Mouse (Mus musculus): ENCODE measurements around the gene Fam174b. TPM values are rescaled to one million over a fixed set of nuclear protein-coding genes. Genes with fewer than 3 reads are reported as not detected.
A peak's percentile ranks its signal among the peaks of the same experiment; 100 is the strongest.

Gene Fam174b
- polyA plus RNA-seq, 1 experiment from 2014 or later = 33.9 TPM

GRCm38 (mm10) chr7:73785815-73786214 is 45.7 kb downstream of the Fam174b start:
- Histone ChIP-seq H3K4me3 (ENCODE audit: low read length) (no peak overlapping the region), H3K4me2 (replicated peaks; ENCODE audit: low read depth, low read length) (no peak overlapping the region), H3K4me1 (ENCODE audit: control insufficient read depth, insufficient read depth, low read length) (no peaks in the 10 kb centered on the region), H3K36me3 (ENCODE audit: control insufficient read depth, insufficient read depth, low read length) (no peaks in the 10 kb centered on the region), H3K9me3 (ENCODE audit: control insufficient read depth, low read length) (no peaks in the 10 kb centered on the region), H3K27me3 (ENCODE audit: control insufficient read depth, insufficient read depth, low read length) (no peaks in the 10 kb centered on the region), H3K27ac (ENCODE audit: low read depth, low read length) (no peak overlapping the region), H3K9ac (ENCODE audit: low read depth, low read length) (no peak overlapping the region)
- 88% methylated on average over 4 of the region's 4 CpGs for whole genome bisulfite sequencing
- ATAC-seq (ENCODE audit: low FRiP score, low TSS enrichment) = no peak

DNA sequence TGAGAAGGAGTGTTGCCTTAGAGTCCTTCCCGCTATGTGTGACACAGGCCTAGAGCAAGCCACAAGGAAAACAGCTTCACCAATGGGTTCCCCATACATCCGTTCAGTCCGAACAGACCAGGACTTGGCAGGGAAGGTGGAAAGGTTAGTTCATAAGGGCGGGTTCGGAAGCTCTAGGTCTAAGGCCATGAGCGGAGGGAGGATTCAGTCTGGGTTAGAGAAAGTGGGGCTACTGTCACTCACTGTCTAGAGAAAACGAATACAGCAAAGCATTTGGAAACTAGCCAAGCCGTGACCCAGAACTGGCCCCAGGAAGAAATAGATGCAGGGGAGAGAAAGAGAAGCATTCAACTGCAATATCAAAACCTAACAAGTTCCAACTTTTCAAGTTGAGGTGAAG is 47.4 kb downstream of the Fam174b start:
- Histone ChIP-seq H3K4me3 (ENCODE audit: low read length) (no peak overlapping the region), H3K27me3 (ENCODE audit: control insufficient read depth, insufficient read depth, low read length) (no peaks in the 10 kb centered on the region), H3K9me3 (ENCODE audit: control insufficient read depth, low read length) (no peaks in the 10 kb centered on the region), H3K9ac (ENCODE audit: low read depth, low read length) (no peak overlapping the region), H3K4me1 (ENCODE audit: control insufficient read depth, insufficient read depth, low read length) (no peaks in the 10 kb centered on the region), H3K36me3 (ENCODE audit: control insufficient read depth, insufficient read depth, low read length) (no peaks in the 10 kb centered on the region), H3K27ac (ENCODE audit: low read depth, low read length) (no peak overlapping the region), H3K4me2 (replicated peaks; ENCODE audit: low read depth, low read length) (no peak overlapping the region)
- 69% methylated on average over 8 of the region's 8 CpGs for WGBS
- no peak for ATAC-seq (ENCODE audit: low FRiP score, low TSS enrichment)

- Histone ChIP-seq H3K36me3 (ENCODE audit: control insufficient read depth, insufficient read depth, low read length) (no peaks in the 10 kb centered on the region), H3K9me3 (ENCODE audit: control insufficient read depth, low read length) (no peaks in the 10 kb centered on the region), H3K4me1 (ENCODE audit: control insufficient read depth, insufficient read depth, low read length) (no peaks in the 10 kb centered on the region), H3K27ac (ENCODE audit: low read depth, low read length) (no peak overlapping the region), H3K27me3 (ENCODE audit: control insufficient read depth, insufficient read depth, low read length) (no peaks in the 10 kb centered on the region), H3K4me3 (ENCODE audit: low read length) (no peak overlapping the region), H3K9ac (ENCODE audit: low read depth, low read length) (no peak overlapping the region), H3K4me2 (replicated peaks; ENCODE audit: low read depth, low read length) (no peak overlapping the region)
- 71% methylated on average over 8 of the region's 8 CpGs for WGBS
- ATAC-seq (ENCODE audit: low FRiP score, low TSS enrichment) = no peak
Measured at GRCm38 (mm10) chr7:73791096-73791495, 51.0 kb downstream of the Fam174b start.

GRCm38 (mm10) chr7:73792155-73792554 is 52.1 kb downstream of the Fam174b start:
- no peaks in the 10 kb centered on the region for H3K36me3 ChIP-seq (ENCODE audit: control insufficient read depth, insufficient read depth, low read length)
- ATAC-seq (ENCODE audit: low FRiP score, low TSS enrichment) = no peak
- 62% methylated on average over 4 of the region's 4 CpGs for WGBS
- H3K9me3 ChIP-seq (ENCODE audit: control insufficient read depth, low read length) = no peaks in the 10 kb centered on the region
- no peak overlapping the region for H3K9ac ChIP-seq (ENCODE audit: low read depth, low read length)
- H3K4me1 ChIP-seq (ENCODE audit: control insufficient read depth, insufficient read depth, low read length) = no peaks in the 10 kb centered on the region
- no peak overlapping the region for H3K27ac ChIP-seq (ENCODE audit: low read depth, low read length)
- H3K4me2 ChIP-seq (replicated peaks; ENCODE audit: low read depth, low read length) = no peak overlapping the region
- H3K27me3 ChIP-seq (ENCODE audit: control insufficient read depth, insufficient read depth, low read length) = no peaks in the 10 kb centered on the region
- no peak overlapping the region for H3K4me3 ChIP-seq (ENCODE audit: low read length)

- Histone ChIP-seq H3K27ac (ENCODE audit: low read depth, low read length) (no peak overlapping the region), H3K4me3 (ENCODE audit: low read length) (no peak overlapping the region), H3K27me3 (ENCODE audit: control insufficient read depth, insufficient read depth, low read length) (no peaks in the 10 kb centered on the region), H3K4me2 (replicated peaks; ENCODE audit: low read depth, low read length) (no peak overlapping the region), H3K9me3 (ENCODE audit: control insufficient read depth, low read length) (no peaks in the 10 kb centered on the region), H3K9ac (ENCODE audit: low read depth, low read length) (no peak overlapping the region), H3K36me3 (ENCODE audit: control insufficient read depth, insufficient read depth, low read length) (no peaks in the 10 kb centered on the region), H3K4me1 (ENCODE audit: control insufficient read depth, insufficient read depth, low read length) (no peaks in the 10 kb centered on the region)
- 88% methylated on average over 3 of the region's 3 CpGs for WGBS
- ATAC-seq (ENCODE audit: low FRiP score, low TSS enrichment) = no peak
Measured at GRCm38 (mm10) chr7:73792641-73793040, 52.5 kb downstream of the Fam174b start.

- Histone ChIP-seq H3K4me1 (ENCODE audit: control insufficient read depth, insufficient read depth, low read length) (no peaks in the 10 kb centered on the region), H3K9ac (ENCODE audit: low read depth, low read length) (no peak overlapping the region), H3K4me3 (ENCODE audit: low read length) (no peak overlapping the region), H3K36me3 (ENCODE audit: control insufficient read depth, insufficient read depth, low read length) (no peaks in the 10 kb centered on the region), H3K27ac (ENCODE audit: low read depth, low read length) (no peak overlapping the region), H3K27me3 (ENCODE audit: control insufficient read depth, insufficient read depth, low read length) (no peaks in the 10 kb centered on the region), H3K9me3 (ENCODE audit: control insufficient read depth, low read length) (no peaks in the 10 kb centered on the region), H3K4me2 (replicated peaks; ENCODE audit: low read depth, low read length) (no peak overlapping the region)
- 0 out of 2 replicates have a peak, but pooled peaks have one; percentile 16 for ATAC-seq (ENCODE audit: low FRiP score, low TSS enrichment)
- WGBS = 65% methylated on average over 2 of the region's 2 CpGs
Measured at GRCm38 (mm10) chr7:73809261-73809660, 69.2 kb downstream of the Fam174b start.

DNA sequence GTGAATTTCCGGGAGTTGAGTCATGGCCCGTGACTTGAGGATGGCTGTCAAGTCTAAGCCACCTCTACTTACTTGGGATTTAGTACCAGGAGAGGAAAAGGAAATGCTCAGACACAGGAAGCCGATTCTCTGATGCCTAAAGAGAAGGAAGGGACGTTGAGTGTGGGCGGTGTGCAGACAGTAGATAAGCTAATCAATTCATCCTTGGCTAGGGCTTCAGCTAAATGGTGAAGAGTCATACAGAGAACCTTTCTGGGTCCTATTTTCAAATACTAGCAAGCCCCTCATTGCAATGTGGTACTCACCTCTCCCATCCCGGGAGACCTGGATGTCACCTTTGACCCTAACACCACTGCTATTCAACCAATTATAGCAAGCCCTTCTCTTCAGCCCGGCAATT is 71.3 kb downstream of the Fam174b start:
- H3K4me2 ChIP-seq (replicated peaks; ENCODE audit: low read depth, low read length) = no peak overlapping the region
- no peaks in the 10 kb centered on the region for H3K4me1 ChIP-seq (ENCODE audit: control insufficient read depth, insufficient read depth, low read length)
- H3K36me3 ChIP-seq (ENCODE audit: control insufficient read depth, insufficient read depth, low read length) = no peaks in the 10 kb centered on the region
- H3K9me3 ChIP-seq (ENCODE audit: control insufficient read depth, low read length) = no peaks in the 10 kb centered on the region
- no peak overlapping the region for H3K4me3 ChIP-seq (ENCODE audit: low read length)
- H3K27me3 ChIP-seq (ENCODE audit: control insufficient read depth, insufficient read depth, low read length) = no peaks in the 10 kb centered on the region
- no peak for ATAC-seq (ENCODE audit: low FRiP score, low TSS enrichment)
- no peak overlapping the region for H3K27ac ChIP-seq (ENCODE audit: low read depth, low read length)
- no peak overlapping the region for H3K9ac ChIP-seq (ENCODE audit: low read depth, low read length)
- WGBS = 82% methylated on average over 7 of the region's 7 CpGs

DNA sequence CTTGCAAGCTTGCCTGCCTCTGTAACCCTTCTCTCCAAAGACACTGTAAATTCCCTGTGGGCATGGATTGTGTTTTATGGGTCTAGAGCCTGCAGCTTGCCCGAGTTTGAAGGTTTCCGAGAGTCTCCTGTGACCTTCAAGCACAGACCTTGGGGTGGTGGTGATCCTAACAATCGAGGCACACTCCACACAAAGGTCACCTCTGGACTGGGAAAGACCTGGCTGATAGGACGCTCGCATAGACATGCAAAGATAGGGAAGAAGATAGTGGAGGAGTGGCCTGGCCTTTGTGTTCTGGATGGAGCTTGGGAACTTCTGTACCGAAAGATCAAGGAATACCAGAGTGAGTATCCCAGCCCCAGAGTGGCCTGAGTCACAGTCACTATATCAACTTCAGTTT is 72.1 kb downstream of the Fam174b start:
- Histone ChIP-seq H3K9me3 (ENCODE audit: control insufficient read depth, low read length) (no peaks in the 10 kb centered on the region), H3K9ac (ENCODE audit: low read depth, low read length) (no peak overlapping the region), H3K4me1 (ENCODE audit: control insufficient read depth, insufficient read depth, low read length) (no peaks in the 10 kb centered on the region), H3K4me3 (ENCODE audit: low read length) (no peak overlapping the region), H3K27ac (ENCODE audit: low read depth, low read length) (no peak overlapping the region), H3K4me2 (replicated peaks; ENCODE audit: low read depth, low read length) (no peak overlapping the region), H3K27me3 (ENCODE audit: control insufficient read depth, insufficient read depth, low read length) (no peaks in the 10 kb centered on the region), H3K36me3 (ENCODE audit: control insufficient read depth, insufficient read depth, low read length) (no peaks in the 10 kb centered on the region)
- ATAC-seq (ENCODE audit: low FRiP score, low TSS enrichment) = no peak
- 77% methylated on average over 6 of the region's 6 CpGs for WGBS

GRCm38 (mm10) chr7:73813887-73814286 is 73.8 kb downstream of the Fam174b start:
- no peaks in the 10 kb centered on the region for H3K4me1 ChIP-seq (ENCODE audit: control insufficient read depth, insufficient read depth, low read length)
- H3K4me3 ChIP-seq (ENCODE audit: low read length) = no peak overlapping the region
- H3K9ac ChIP-seq (ENCODE audit: low read depth, low read length) = no peak overlapping the region
- H3K27me3 ChIP-seq (ENCODE audit: control insufficient read depth, insufficient read depth, low read length) = no peaks in the 10 kb centered on the region
- no peak for ATAC-seq (ENCODE audit: low FRiP score, low TSS enrichment)
- no peak overlapping the region for H3K4me2 ChIP-seq (replicated peaks; ENCODE audit: low read depth, low read length)
- WGBS = 83% methylated on average over 4 of the region's 4 CpGs
- H3K9me3 ChIP-seq (ENCODE audit: control insufficient read depth, low read length) = no peaks in the 10 kb centered on the region
- H3K27ac ChIP-seq (ENCODE audit: low read depth, low read length) = no peak overlapping the region
- H3K36me3 ChIP-seq (ENCODE audit: control insufficient read depth, insufficient read depth, low read length) = no peaks in the 10 kb centered on the region

GRCm38 (mm10) chr7:73814454-73814853 is 74.4 kb downstream of the Fam174b start:
- Histone ChIP-seq H3K27ac (ENCODE audit: low read depth, low read length) (no peak overlapping the region), H3K36me3 (ENCODE audit: control insufficient read depth, insufficient read depth, low read length) (no peaks in the 10 kb centered on the region), H3K9ac (ENCODE audit: low read depth, low read length) (no peak overlapping the region), H3K4me3 (ENCODE audit: low read length) (no peak overlapping the region), H3K4me1 (ENCODE audit: control insufficient read depth, insufficient read depth, low read length) (no peaks in the 10 kb centered on the region), H3K9me3 (ENCODE audit: control insufficient read depth, low read length) (no peaks in the 10 kb centered on the region), H3K27me3 (ENCODE audit: control insufficient read depth, insufficient read depth, low read length) (no peaks in the 10 kb centered on the region), H3K4me2 (replicated peaks; ENCODE audit: low read depth, low read length) (no peak overlapping the region)
- no peak for ATAC-seq (ENCODE audit: low FRiP score, low TSS enrichment)
- WGBS = 86% methylated on average over 7 of the region's 7 CpGs

Data from kidney, embryonic 14.5 days (tissue).